Mouse (Mus musculus): ENCODE data around the gene Itgb5. TPM values are rescaled to one million over a fixed set of nuclear protein-coding genes. Genes with fewer than 3 reads are reported as not detected.

Itgb5 gene
- polyA plus RNA-seq, 1 experiment from 2014 or later = 46.9 TPM

DNA sequence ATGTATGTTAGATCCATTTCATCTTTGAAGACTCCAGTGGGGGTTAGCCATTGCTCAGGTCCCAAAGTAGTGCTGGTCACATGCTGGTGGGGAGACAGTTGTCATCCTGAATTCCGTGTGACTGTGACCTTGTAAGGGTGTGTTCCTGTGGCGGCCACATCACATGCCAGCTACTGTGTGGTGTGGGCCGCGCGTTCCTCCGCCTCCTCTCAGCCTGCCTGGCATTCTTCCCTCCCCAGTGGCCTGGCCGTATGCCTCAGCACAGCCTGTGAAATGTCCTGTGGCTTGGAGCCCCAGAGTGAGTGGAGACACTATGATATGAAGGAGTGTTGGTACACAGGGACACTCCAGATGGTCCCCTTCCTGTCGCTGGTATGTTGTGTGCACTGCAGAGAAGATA is 108.1 kb downstream of the Itgb5 start:
- Histone ChIP-seq H3K27me3 (peaks cover 20% of the 10 kb centered on the region), H3K27ac (no peak overlapping the region), H3K4me3 (replicated peaks) (no peak overlapping the region), H3K4me1 (peaks cover 77% of the 10 kb centered on the region), H3K9ac (no peak overlapping the region), H3K36me3 (no peaks in the 10 kb centered on the region), H3K9me3 (replicated peaks) (no peaks in the 10 kb centered on the region), H3K4me2 (no peak overlapping the region)
- WGBS = 75% methylated on average over 8 of the region's 8 CpGs
- no peak for ATAC-seq (replicated peaks; ENCODE audit: low FRiP score)

DNA sequence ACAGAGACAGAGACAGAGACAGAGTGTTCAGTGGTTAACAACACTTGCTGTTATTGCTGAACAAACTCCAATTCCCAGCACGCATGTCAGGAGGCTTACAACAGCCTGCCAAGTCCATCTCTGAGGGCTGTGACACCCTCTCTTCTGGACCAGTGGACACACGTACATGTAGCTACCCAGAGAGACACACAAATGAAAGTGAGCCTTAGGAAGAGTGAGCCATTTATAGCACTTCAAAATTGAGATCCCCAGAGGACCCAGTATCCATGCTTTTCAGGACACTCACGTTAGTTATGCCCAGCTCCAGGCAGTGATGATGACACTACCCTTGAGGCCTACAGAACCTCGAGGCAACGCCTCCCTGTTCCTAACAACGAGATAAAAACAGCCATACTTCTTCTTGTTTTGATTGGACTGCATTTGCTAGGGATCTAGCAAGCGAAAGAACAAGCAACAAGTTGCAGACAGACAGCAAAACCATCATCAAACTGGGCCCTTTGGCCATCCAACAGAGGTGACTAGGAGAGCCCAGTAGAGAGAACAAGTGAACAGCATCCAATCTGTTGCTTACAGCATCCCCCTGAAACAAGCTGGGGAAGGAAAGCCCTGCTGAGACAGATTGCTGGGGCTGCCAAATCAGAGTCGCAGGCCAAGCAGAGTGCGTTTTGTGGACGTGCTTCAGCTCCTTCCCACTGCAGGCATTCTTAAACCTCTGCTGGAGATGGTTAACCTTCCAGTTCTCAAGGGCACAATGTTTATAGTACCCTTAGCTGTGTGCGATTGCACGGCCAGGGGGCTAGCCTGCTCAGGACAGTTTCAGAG is 109.1 kb downstream of the Itgb5 start:
- Histone ChIP-seq H3K4me3 (replicated peaks) (no peak overlapping the region), H3K27me3 (peaks cover 20% of the 10 kb centered on the region), H3K4me1 (peaks cover 73% of the 10 kb centered on the region), H3K9me3 (replicated peaks) (no peaks in the 10 kb centered on the region), H3K36me3 (no peaks in the 10 kb centered on the region), H3K4me2 (no peak overlapping the region), H3K9ac (no peak overlapping the region), H3K27ac (0 out of 2 replicates have a peak overlapping the region, but pooled peaks have one; percentile 23)
- 46% methylated on average over 12 of the region's 12 CpGs for WGBS
- no peak for ATAC-seq (replicated peaks; ENCODE audit: low FRiP score)

DNA sequence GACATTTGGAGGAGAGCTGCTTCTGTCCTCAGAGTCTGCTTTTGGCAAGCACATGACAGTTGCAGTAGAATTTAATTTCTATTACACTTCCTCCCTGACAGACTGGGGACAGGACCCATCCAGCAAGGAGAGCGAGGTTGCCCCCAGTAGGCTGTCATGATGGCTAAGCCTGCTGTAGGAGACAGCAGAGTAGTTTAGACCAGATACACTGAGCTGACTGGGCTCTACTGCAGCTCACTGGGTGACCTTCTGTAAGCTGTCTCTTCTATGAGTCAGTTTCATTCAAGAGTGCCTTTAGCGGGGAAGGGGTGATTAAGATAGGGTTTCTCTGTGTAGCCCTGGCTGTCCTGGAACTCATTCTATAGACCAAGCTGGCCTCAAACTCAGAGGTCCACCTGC is 109.7 kb downstream of the Itgb5 start:
- Histone ChIP-seq H3K4me3 (replicated peaks) (no peak overlapping the region), H3K4me1 (peaks cover 67% of the 10 kb centered on the region), H3K4me2 (no peak overlapping the region), H3K36me3 (no peaks in the 10 kb centered on the region), H3K27me3 (peaks cover 20% of the 10 kb centered on the region), H3K9me3 (replicated peaks) (no peaks in the 10 kb centered on the region), H3K9ac (no peak overlapping the region), H3K27ac (peak overlapping the region; percentile 23; the same call in 1 of the 2 replicates)
- ATAC-seq (replicated peaks; ENCODE audit: low FRiP score) = no peak
- 55% methylated on average over 2 of the region's 2 CpGs for WGBS

DNA sequence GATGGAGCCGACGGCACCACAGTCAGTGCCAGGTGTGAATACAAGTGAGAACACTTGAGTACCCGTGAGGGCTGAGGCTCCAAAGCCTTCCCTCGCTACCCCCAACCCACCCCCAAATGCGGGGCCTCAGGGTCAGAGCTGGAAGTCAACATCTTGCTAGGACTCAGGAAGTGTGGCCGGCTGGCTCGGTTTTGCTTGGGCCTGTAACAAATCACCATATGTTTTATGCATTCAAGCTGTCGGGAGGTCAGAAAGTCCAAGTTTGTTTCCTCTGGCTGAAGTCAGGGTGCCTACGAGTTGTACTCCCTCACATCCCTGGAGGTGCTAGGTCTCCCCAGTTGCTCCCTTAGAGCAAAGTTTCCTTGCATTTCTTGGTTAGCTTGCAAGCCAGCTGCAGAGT is 110.2 kb downstream of the Itgb5 start:
- no peaks in the 10 kb centered on the region for H3K9me3 ChIP-seq (replicated peaks)
- 0 out of 2 replicates have a peak overlapping the region, but pooled peaks have one; percentile 2 for H3K4me2 ChIP-seq
- peaks cover 20% of the 10 kb centered on the region for H3K27me3 ChIP-seq
- H3K9ac ChIP-seq = no peak overlapping the region
- no peak overlapping the region for H3K4me3 ChIP-seq (replicated peaks)
- H3K27ac ChIP-seq = peak overlapping the region; percentile 59
- 22% methylated on average over 9 of the region's 9 CpGs for WGBS
- H3K36me3 ChIP-seq = no peaks in the 10 kb centered on the region
- ATAC-seq (replicated peaks; ENCODE audit: low FRiP score) = no peak
- peaks cover 62% of the 10 kb centered on the region for H3K4me1 ChIP-seq

DNA sequence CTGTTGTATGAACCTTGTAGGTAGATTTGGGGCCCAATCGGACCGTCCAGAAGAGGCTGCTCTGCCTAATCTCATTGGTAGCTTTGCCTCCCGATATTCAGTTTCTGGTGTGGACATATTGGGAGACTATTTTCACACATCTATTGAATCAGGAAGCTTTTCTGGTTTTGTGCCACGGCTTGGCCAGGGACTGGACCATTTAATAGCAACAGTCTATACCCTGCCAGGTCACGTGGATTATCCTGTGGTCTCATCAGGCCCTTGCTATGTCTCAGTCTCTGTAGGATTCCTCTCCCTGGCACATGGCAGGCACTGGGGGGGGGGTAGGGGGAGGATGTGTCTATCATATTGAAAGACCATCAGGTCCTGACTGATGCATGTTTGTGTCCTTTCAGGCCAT is 110.6 kb downstream of the Itgb5 start:
- H3K4me2 ChIP-seq = 0 out of 2 replicates have a peak overlapping the region, but pooled peaks have one; percentile 2
- H3K27ac ChIP-seq = peak overlapping the region; percentile 59
- no peaks in the 10 kb centered on the region for H3K36me3 ChIP-seq
- no peak for ATAC-seq (replicated peaks; ENCODE audit: low FRiP score)
- no peak overlapping the region for H3K9ac ChIP-seq
- H3K4me1 ChIP-seq = peaks cover 59% of the 10 kb centered on the region
- no peaks in the 10 kb centered on the region for H3K9me3 ChIP-seq (replicated peaks)
- H3K27me3 ChIP-seq = peaks cover 20% of the 10 kb centered on the region
- H3K4me3 ChIP-seq (replicated peaks) = no peak overlapping the region
- WGBS = 58% methylated on average over 5 of the region's 5 CpGs

DNA sequence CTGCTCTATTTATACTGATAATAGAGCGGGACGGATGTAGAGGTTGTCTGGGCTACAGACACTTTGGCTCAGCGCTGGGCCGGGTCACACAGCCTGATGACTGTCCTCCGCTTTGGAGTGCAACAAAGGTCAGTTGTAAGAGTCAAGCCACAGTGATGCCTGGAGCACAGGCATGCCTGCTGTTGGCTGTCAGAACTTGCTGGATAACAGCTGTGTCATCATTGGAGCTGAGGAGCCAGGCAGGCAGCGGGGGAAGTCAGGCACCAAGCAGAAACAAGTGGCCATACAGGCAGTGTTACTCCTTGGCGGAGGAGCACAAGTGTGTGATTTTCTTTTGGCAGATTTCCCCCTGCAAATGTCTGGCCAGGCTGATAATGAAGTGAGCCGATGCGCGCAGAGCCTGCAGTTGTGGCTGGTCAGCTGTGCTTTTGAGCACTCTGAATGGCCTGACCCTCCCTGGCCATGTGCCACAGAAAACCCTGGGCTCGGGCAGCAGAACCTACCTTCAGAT is 111.9 kb downstream of the Itgb5 start:
- Histone ChIP-seq H3K4me3 (replicated peaks) (no peak overlapping the region), H3K9ac (no peak overlapping the region), H3K27me3 (peaks cover 15% of the 10 kb centered on the region), H3K9me3 (replicated peaks) (no peaks in the 10 kb centered on the region), H3K4me2 (0 out of 2 replicates have a peak overlapping the region, but pooled peaks have one; percentile 13), H3K36me3 (0 out of 2 replicates have a peak, but pooled peaks cover 3% of the 10 kb centered on the region), H3K27ac (peak overlapping the region; percentile 78), H3K4me1 (peaks cover 70% of the 10 kb centered on the region)
- WGBS = 16% methylated on average over 11 of the region's 11 CpGs
- peak; percentile 64 for ATAC-seq (replicated peaks; ENCODE audit: low FRiP score)

DNA sequence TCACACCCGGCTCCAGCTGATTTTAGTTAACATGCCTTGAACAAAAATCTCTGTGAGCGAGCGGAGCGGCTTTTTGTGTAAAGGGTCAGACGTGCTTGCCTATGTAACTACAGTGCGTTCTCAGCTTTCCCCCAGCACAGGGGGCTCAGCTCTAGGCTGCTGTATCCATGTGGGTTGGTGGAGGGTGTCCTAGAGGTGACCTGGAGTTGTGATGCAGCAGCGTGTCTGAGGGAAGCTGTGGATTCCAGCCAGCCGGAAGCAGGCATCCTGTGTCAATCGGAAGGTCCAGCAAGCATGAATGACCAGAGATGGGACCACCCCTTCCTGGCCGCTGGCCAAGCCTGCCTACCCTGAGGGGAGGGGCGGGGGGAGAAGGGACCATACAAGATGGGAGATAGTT is 112.9 kb downstream of the Itgb5 start:
- Histone ChIP-seq H3K9ac (no peak overlapping the region), H3K4me2 (no peak overlapping the region), H3K27me3 (peaks cover 10% of the 10 kb centered on the region; the same call in 1 of the 2 replicates), H3K36me3 (peaks cover 5% of the 10 kb centered on the region; the same call in 1 of the 2 replicates), H3K9me3 (replicated peaks) (no peaks in the 10 kb centered on the region), H3K27ac (peak overlapping the region; percentile 78), H3K4me1 (peaks cover 67% of the 10 kb centered on the region), H3K4me3 (replicated peaks) (no peak overlapping the region)
- ATAC-seq (replicated peaks; ENCODE audit: low FRiP score) = no peak
- 38% methylated on average over 11 of the region's 11 CpGs for WGBS

DNA sequence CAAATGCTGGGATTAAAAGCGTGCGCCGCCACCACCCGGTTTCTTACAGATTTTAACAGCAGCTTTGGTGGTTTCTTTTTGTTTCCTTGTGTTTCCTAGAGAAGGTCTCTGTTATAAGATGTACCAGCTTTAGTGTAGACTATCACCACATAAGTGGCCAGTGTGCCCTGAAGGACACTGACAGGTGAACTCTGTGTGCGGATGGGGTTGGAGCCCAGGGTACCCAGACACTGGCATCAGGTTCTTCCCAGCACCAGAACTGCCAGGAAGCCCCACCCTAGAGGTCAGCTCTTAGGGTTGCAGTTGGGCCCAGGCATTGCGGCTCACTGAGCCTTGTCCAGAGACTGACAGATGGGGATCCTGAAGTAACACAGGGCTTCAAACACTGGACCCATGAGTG is 113.9 kb downstream of the Itgb5 start:
- ATAC-seq (replicated peaks; ENCODE audit: low FRiP score) = no peak

DNA sequence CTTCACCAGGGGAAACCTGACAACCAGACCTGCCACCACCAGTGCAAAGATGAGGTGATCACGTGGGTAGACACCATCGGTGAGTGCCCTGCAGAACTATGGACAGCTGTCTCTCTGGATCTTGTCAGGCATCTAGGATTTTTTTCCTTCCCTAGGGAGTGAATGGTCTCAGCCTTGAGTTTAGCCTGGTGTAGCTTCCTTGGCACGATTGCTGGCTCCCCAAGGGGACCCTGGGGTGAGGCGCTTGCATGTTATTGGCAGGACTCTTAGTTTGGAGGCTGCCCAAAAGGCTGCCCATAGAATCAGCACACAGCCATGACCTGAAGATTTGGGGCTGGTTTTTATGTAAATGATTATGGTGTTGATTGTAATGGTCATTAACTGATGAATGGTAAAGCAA is 114.7 kb downstream of the Itgb5 start:
- no peak overlapping the region for H3K4me2 ChIP-seq
- no peak overlapping the region for H3K27ac ChIP-seq
- WGBS = 84% methylated on average over 4 of the region's 4 CpGs
- ATAC-seq (replicated peaks; ENCODE audit: low FRiP score) = no peak
- H3K27me3 ChIP-seq = no peaks in the 10 kb centered on the region
- H3K36me3 ChIP-seq = peaks cover 11% of the 10 kb centered on the region
- H3K9ac ChIP-seq = no peak overlapping the region
- H3K4me3 ChIP-seq (replicated peaks) = no peak overlapping the region
- no peaks in the 10 kb centered on the region for H3K9me3 ChIP-seq (replicated peaks)
- peaks cover 53% of the 10 kb centered on the region for H3K4me1 ChIP-seq

More for the DNA sequence above, 113.9 kb downstream of the Itgb5 start:
- Histone ChIP-seq H3K27me3 (no peaks in the 10 kb centered on the region), H3K27ac (no peak overlapping the region), H3K4me3 (replicated peaks) (no peak overlapping the region), H3K9me3 (replicated peaks) (no peaks in the 10 kb centered on the region), H3K9ac (no peak overlapping the region), H3K36me3 (peaks cover 11% of the 10 kb centered on the region; the same call in 1 of the 2 replicates), H3K4me1 (peaks cover 60% of the 10 kb centered on the region), H3K4me2 (no peak overlapping the region)
- 97% methylated on average over 6 of the region's 6 CpGs for WGBS

DNA sequence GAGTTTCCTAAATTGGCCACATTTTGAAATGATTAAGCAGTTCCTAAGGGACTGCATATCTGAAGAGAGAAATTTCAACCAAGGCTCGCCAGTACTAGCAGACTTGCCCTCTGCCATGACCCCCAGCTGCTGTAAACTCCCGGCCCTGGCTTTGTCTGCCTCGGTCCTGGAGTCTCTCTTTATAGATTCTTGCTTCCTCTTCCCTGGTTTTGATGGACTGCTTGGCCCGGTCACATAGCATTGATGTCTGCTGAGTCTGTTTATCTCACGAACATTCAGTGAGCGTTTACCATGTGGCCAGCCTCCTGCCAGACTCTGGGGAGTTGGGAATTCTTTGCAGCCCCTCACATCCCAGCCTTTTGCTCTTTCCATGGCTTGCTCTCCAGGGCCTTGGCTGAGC is 115.3 kb downstream of the Itgb5 start:
- Histone ChIP-seq H3K4me3 (replicated peaks) (no peak overlapping the region), H3K9ac (no peak overlapping the region), H3K9me3 (replicated peaks) (no peaks in the 10 kb centered on the region), H3K4me1 (peaks cover 46% of the 10 kb centered on the region), H3K27ac (0 out of 2 replicates have a peak overlapping the region, but pooled peaks have one; percentile 25), H3K4me2 (no peak overlapping the region), H3K36me3 (peaks cover 11% of the 10 kb centered on the region), H3K27me3 (no peaks in the 10 kb centered on the region)
- no peak for ATAC-seq (replicated peaks; ENCODE audit: low FRiP score)
- WGBS = 34% methylated on average over 6 of the region's 6 CpGs

DNA sequence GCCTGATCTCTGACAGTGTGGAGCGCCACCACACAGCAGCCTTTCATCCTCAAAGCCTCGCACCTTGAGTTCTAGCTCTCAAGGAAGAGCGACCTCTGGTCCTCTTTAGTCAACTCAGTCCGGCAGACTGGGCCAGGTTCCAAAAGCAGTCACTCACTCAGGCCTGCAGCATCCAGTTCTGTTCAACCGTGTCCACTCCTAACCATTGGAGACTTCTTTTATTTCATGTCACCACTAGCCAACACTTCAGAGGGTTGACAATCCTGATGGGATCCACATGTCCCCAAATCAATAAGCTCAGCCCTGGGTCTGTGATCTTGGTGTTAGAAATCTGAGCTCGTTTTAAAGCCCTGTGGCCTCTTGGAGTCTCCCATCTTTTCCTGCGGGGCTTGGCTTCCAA is 116.6 kb downstream of the Itgb5 start:
- no peak for ATAC-seq (replicated peaks; ENCODE audit: low FRiP score)
- WGBS = 35% methylated on average over 7 of the region's 7 CpGs
- no peak overlapping the region for H3K4me2 ChIP-seq
- H3K4me1 ChIP-seq = peaks cover 34% of the 10 kb centered on the region
- peaks cover 11% of the 10 kb centered on the region for H3K36me3 ChIP-seq
- H3K4me3 ChIP-seq (replicated peaks) = no peak overlapping the region
- no peaks in the 10 kb centered on the region for H3K27me3 ChIP-seq
- H3K9ac ChIP-seq = no peak overlapping the region
- no peaks in the 10 kb centered on the region for H3K9me3 ChIP-seq (replicated peaks)
- no peak overlapping the region for H3K27ac ChIP-seq
